Mouse (Mus musculus) liver, postnatal 0 days (tissue): ENCODE data around the gene Rrad.

Experiments
- CTCF ChIP-seq: sonication (generic); IDR thresholded peaks from 2 replicates; pipeline ENCODE4 v1.5.1; 2016; ENCODE audit warnings: antibody characterized with exemption, low read depth
- EP300 ChIP-seq: IDR thresholded peaks from 2 replicates; pipeline ENCODE4 v1.6.1; 2016; ENCODE audit warnings: antibody characterized with exemption, low read depth, mild to moderate bottlenecking

DNA sequence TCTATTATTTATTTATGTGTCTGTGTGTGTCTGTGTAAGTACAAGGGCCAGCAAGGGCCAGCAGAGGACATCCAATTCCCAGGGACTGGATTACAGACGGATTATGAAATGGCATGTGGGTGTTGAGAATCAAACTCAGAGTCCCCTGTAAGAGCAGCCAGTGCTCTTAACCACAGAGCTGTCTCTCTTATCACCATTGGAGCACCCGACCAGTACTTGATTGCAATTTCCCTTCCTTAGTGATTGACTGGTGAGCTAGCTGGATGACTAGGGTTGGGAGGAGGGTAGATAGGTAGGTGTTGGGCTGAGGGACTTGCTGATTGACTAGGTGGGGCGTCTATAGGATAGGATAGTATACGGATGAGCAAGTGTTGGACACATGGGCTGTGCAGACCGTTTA is 10.4 kb downstream of the Rrad start:
- TF ChIP-seq CTCF (no peak), EP300 (no peak)
